Mouse (Mus musculus) megakaryocyte progenitor cell, adult 5-6 weeks (primary cell): ENCODE results near the gene Galnt9. TPM values are rescaled to one million over a fixed set of nuclear protein-coding genes. Genes with fewer than 3 reads are reported as not detected.

Source experiments
- ATAC-seq: replicated peaks from 2 replicates; pipeline ENCODE4 v1.8.0; 2016; ENCODE audit warnings: mild to moderate bottlenecking, moderate TSS enrichment, inconsistent platforms; ENCODE audit not compliant: poor library complexity
- total RNA-seq, 2 experiments: library from RNA; stranded (forward) in 1 of 2; stranded (reverse) in 1 of 2; fragments of 157-497, 149-512 nt in 1 of 2; fragments of 200-1000 nt in 1 of 2; gene quantifications; 2 replicates each; pipeline versions ENCODE4 v1.2.3 to v1.2.4; 2015 to 2017

Galnt9 gene
- total RNA-seq, 2 experiments from 2014 or later, result 0.12 TPM; not detected in 1

DNA sequence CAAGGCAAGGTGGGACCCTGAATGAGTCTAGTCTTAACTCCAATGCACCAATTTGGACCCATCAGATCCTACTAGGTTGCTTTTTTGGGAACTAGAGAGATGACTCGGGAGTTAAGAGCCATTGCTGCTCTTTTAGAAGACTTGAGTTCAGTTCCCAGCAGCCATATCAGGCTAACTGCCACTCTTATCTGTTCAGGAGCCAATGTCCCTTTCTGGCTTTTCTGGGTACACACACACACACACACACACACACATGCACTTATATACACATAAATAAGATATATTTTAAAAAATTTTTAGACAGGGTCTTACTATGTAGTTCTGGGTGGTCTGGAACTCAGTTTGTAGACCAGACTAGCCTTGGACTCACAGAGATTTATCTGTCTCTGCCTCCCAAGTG, 9.8 kb upstream of the Galnt9 start:
- no peak for ATAC-seq

DNA sequence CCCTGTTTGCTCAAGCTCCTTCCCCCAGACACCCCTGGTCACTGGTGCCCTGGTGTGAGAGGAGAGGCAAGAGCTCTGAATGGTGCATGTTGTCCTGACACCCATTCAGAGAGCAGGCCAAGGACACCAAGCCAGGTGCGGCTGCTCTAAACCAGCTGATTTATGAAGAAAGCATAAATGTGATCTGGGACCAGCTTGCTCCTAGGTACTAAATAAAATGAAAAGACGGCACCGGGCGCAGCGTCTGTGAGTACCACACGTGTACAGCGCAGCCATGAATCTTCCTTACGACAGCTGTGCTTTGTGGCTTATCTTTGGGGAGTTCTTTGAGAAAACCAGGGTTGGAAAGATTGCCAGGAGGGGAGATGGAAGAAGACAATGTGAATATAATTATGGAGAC, 8.2 kb upstream of the Galnt9 start:
- ATAC-seq, result no peak

DNA sequence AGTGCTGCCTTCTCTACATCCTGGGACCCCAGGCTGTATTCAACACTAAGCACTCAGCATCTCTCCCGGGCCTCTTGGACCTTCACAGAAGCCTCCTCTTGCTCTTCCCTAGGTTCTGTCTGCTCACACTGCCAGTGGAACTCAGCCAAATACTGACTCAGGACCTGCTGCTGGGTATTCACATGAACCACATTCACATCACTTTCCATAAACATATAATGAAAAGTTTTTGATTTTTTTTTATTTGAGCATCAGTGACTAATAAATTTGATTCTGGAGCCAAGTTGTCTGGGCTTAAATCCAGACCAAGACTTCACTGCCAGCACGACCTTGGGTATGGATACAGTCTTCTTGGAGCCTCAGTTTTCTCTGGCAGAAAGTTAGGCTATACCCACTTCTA, 3.2 kb upstream of the Galnt9 start:
- no peak for ATAC-seq

DNA sequence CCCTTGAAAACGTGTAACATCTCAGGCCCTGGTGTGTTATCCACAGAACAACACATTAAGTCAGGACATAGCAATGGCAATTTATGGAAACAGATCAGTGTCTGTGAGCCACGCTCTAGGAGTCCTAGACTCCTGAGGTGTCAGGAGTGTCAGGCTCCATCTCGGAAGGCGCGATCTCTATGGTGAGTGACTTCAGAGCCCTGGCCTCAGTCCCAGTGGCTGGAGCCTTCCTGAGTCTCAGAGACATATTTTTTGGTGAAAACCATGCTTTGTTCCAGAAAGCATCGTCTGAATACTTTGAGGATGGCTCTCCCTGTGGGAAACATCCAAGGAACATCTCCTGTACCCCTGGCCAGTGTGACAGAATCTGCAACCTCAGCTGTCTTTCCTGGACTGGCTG, 2.7 kb upstream of the Galnt9 start:
- no peak for ATAC-seq

DNA sequence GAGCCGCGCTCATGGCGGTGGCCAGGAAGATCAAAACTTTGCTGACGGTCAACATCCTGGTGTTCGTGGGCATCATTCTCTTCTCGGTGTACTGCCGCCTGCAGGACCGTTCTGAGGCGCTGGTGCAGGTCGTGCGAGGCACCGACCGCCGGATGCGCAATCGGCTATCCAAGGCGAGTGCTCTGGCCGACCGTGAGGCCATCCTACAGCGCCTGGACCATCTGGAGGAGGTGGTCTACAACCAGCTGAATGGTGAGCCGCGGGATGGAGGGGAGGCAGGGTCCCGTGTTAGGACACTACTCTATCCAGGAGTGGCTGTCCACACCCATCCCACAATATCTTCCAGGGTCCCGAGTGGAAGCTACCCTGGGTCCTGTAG, 525 bp downstream of the Galnt9 start:
- no peak for ATAC-seq

DNA sequence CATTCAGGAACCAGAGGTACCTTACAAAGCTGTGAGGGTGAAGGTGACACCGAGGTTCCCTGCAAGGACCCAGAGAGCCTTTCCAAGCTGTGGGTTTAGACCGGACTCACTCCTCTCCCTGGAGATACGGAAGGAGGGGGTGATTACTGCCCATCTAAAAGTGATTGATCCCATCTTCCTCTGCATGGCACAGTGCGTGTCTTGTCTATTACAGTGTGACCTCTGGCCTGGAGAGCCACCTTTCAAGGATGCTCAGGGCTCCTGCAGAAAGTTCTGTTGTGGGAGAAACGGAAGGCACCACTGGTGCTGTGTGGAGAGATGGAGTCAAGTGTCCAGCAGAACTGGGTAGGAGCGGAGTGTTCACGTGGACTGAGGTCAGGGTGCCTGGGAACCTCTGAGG, 1.2 kb downstream of the Galnt9 start:
- no peak for ATAC-seq

DNA sequence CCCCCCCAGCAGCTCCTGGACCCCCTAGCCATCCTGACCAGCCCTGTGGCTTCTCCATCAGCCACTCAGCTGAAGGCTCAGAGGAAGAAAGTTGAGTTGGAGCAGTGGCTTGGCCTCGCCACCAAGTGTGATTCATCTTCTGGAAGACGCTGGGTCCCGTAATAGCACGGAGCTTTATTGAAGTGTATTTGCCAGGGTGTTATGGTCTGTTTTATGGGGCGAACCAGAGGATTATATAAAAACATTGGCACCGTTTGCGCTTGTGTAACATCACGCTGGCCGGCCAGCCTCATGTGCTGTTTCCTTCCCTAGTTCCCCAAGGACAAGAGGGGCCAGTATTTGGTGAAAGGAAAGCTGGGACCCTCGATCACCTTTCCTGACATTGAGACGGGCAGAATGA, 2.0 kb downstream of the Galnt9 start:
- no peak for ATAC-seq

DNA sequence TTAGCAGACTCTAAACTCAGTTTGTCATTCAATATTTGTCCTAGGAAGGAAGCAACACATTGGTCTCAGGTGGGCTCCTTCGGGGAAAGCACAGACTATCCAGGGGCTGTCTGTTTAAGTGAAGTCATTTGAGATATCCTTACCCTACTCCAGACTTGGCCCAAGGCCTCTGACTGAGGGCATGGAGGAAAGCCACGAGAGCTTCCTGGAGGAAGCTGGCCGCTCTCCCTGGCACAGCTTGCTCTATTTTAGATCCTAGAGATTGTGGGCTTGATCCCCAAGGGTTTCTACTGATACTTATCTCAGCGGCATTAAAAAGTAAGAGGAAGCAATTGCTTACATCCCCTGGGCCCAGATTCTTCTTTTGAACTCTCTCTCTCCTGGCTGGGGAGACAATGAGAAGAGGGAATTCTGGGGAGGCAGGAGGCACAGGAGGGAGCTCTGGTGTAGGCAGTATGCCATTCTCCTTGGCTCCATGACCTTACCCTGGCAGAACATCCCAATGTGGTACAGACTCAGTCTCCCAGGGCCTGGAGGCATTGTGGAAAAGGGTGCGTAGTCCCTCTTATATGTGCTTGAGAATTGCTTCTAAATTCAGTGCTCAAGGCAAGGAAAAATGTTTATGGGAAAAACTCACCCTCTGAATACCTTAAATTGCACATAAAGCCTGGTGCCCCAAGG, 2.7 kb downstream of the Galnt9 start:
- no peak for ATAC-seq

DNA sequence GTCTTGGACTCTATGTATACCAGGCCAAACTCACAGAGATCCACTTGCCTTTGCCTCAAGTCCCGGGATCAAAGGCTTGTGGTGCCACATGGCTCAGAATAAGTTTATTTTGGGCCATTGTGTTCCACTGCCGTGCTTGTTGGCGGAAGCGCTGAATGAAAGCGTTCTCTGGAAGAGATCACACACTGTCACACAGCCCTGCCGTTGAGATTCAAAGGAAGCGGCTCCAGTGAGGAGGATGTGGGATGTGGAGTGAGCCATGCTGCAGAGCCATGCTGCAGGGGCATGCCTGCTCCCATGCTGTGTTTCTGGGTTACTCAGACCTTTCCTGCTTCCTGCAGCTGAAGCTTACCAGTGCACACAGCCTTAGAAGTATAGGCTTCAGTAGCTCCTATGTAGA, 4.3 kb downstream of the Galnt9 start:
- ATAC-seq, result no peak

DNA sequence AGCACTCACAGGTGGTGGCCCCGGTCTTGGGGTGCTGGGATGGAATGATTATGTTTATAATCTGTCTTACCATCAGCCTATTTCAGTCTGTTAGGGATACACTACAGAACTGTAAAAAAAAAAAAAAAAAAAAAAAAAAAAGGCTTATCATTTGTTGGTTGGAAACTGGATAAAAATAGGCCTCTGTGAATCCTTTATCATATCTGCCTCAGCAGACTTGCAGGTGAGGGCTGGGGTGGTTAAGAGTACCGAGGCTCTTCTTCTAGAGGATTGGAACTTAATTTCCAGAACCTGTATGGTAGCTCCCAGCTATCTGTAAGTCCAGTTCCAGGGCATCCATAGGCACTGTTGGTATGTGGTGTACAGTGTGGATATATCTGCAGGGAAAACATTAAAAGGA, 6.0 kb downstream of the Galnt9 start:
- no peak for ATAC-seq

DNA sequence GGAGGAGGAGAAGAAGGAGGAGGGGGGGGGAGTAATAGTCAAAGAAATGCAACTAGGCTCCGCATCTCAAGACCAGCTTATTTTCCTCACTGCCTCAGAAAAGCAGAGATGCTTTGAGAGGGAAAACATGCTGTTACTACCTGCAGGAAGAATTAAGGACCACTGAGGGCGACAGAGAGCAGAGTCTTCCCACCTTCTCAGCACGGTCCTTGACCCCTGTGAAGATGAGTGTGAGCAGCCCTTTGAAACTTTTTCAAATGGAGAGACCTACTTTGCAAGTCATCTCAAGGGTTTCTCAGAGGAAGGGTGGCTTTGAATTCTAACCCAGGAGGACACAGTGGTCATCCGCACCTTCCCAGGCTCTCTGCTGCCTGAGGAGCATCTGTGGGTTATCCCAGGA, 6.7 kb downstream of the Galnt9 start:
- ATAC-seq, result no peak

DNA sequence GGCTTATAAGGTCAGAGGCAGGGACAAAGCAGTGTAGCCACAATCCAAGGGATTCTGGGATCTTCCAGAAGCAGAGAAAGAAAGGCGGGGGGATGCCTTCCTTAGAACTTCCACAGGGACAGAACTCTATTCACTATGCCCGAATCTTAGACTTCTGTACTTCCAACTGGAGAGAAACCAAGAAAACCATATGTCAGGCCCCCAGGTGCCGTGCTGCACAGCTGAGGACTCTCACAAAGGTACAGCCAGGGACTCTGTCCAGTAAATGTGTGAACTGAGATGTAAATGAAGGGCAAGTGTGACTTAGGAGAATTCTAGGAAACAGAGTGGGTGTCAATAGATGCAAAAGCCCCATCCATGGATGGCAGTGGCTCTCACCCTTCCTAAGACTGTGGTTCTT, 7.8 kb downstream of the Galnt9 start:
- no peak for ATAC-seq

DNA sequence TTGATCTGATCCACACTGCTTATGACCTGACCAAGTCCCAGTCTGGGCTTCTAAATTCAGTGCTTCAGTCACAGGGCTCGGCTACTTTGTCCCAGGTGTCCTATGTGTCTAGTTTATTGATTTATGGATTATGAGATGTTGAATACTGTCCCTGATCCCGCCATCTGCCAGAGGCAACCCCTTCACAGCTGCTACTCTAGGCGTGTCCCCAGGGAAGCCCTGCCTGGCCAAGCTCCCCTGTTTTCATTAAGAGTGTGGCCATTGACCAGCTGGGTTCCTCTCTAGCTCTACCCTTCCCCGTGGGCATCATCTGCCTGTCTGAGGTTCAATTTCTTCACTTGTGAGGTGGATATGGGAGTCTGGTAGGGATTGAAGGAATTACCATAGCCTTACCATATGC, 9.2 kb downstream of the Galnt9 start:
- ATAC-seq, result no peak

DNA sequence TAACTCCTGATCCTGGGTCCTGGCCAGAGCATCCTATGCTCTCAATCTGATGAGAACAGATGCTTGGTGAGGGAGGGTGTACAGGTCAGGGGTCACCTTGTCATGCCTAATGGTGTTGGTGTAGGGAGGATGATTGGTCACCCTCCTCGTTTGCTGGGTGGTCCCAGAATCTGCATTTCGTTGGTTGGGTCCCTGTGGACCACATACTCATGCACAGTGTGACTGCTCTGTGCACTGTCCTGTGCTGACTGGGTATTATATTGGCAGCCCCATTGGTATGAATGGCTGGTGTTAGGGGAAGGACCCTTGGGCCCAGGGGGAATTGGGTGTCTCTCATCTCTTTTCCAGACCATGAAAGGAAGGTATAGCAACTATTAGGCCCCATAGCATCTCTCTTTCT, 11.0 kb downstream of the Galnt9 start:
- no peak for ATAC-seq

DNA sequence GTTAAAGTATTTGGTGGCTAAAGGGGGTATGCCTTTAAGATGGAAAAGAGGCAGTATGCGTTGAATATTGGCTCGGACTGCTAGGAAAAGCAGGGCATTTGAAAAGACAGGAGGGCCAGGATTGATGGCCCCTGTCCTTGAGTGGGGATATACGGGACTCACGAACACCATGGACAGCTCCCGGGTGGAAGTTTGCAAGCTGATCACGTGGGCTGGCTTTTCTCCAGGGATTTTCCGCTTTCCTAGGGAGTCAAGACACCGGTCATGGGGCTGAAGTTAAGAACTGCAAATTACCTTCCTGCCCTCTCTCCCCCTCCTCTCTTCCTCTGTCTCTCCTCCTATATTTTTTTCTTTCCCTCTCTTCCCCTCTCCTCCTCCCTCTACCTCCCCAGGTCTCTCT, 14.2 kb downstream of the Galnt9 start:
- no peak for ATAC-seq

DNA sequence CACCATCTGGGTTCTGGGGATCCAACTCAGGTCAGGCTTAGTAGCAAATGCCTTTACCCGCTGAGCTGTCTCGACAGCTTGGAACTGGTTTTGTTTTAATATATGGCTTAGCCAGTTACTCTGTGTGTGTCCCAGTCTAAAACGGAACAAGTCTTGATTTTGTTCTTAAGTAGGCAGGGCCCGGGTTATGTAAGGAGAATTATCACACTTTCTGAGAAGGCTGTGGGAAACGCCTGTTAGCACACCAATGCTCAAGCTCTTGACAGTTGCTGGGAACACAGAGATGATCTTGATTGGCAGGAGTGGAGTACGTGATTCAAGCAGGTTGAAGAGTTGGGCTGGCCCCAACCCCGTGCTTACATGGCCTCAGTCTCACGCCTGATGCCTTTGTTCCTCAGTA, 15.5 kb downstream of the Galnt9 start:
- no peak for ATAC-seq

DNA sequence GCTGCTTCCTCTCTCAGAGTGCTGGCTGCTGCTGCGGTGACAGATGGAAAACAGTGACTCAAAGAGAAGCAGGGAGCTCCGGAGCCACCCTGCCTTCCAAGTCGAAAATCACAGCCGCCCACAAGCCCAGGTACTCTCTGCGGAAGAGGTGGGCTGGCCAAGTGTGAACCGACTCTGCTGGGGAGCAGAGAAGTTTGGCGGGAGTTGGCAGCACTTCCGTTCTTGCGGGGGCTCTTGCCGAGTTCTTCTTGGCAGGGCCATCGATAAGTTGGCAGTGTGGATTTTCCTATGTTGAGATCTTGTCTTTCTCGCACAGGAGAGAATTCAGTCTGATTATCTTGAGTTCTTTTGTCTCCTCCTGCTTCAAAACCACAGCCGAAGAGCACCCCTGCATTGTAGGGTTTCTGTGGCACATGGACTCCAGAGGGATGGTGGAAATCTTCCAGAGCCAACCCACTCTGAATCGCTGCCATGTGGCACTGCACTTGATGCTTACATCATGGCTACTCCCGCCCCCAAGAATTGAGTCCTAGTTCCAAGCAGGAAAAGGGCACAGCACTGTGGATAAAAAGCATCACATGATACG, 18.7 kb downstream of the Galnt9 start:
- no peak for ATAC-seq

DNA sequence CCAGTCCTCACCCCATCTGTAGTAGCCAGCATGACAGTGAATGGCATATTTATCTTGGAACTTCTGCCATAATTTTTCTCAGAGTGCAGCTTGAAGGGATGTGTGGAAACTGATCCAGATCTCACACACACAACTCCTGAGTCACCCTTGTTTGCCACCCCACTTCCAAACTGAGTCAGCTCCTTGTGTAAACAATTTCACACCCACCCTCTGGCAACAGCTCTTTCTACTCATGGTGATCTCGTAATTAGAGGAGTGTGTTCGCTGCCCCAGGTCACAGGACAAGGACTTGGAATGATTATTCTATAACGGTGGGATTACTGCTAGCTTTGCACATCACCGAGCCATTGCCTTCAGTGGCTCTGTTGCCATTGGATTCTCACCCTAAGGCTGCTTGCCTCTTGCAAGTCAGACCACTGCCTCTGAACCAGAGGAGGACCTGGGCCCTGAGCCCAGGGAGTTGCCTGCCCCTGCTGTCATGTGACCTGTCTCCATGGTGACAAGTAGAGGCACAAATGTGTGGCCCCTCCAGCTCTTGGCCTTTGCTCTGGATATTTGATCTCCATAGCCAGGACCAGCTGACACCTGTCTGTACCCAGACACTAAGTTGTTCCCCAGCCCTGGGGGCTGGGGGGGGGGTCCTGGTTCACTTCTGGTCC, 21.0 kb downstream of the Galnt9 start:
- ATAC-seq, result no peak

DNA sequence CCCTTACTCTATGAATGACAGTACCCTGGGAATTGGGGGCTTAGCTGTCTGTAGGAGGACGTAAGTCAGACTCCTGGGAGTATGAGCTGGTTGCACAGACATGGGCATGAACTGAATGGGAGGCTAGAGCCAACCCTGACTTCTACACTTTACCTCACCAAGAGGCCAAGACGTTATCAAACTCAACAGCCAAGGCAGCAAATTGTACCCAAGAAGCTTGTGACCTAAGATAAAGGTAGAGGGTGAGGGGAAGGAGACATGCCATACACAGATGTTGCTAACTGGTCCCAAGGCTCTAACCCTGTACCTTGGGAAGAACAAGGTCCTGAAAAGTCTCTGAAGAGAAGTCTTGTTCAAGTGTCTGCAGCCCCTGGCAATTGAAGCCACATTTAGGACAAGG, 23.4 kb downstream of the Galnt9 start:
- peak; percentile 54 for ATAC-seq

DNA sequence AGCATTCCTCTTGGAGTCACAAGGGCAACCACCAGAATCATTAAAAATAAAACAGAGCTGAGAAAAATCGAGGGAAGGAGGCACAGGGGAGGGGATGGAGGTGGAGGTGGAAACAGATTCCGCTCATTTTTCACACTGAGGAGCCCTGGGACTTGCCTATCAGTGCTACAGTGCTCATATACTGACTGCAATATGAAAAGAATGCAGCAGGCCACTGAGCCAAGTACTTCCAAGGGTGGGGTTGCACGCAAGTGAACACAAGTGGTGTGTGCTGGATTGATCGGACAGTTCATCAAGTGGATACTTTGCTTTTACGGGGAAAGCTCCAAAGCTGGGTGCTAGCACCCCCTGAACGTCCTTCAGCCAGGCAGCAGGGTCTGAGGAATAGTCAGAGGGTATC, 30.7 kb downstream of the Galnt9 start:
- ATAC-seq, result no peak

DNA sequence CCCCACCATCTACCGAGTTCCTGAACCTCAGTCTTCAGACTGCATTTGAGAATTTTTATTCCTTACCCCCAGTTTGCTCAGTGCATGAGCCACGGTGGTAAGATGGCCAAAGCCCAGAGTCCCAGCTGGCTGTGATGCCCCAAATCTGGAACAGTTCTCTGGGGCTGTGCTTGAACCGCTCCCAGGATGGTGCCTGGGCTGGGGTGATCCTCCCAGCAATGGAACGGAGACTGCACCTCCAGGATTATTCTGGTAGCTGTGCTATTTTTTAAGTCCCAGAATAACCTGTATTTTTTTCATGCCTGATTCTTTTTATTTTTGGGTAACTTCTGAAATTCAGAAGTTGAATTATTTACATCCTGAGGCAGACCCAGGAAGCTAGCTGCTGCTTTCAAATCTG, 35.1 kb downstream of the Galnt9 start:
- ATAC-seq, result no peak

DNA sequence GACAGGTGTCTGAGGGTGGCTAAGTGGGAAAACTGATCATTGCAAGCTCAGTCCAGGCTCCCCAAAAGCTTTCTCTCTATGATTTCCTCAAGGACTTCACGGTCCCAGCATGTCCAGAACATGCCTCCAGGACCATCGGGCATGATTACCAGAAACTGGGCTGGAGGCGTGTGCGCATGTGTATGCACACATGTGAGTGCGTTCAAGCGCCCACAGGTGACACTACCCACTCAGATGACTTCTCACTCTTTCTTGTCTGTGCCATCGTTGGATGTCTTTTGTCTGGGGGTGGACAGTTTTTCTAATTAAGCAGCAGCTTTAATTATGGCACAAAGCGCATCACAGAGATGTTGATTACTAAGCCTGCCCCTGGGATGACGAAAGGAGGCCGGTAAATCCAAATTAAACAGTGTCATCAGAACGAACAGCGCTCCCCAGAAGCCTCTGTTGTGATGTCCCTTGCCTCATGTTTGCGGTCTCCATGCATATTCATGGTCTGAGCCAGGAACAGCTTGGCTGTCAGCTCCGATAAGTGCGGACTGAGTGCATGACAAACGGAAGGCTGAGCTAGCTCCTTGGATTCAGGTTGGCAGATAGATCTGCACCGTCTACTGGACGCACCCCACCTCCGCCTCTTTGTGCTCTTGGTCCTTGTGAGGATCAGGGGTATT, 36.5 kb downstream of the Galnt9 start:
- no peak for ATAC-seq
